Mouse (Mus musculus): ENCODE results near the gene Sgk2. TPM values are rescaled to one million over a fixed set of nuclear protein-coding genes. Genes with fewer than 3 reads are reported as not detected.
A peak's percentile ranks its signal among the peaks of the same experiment; 100 is the strongest.

Sgk2 gene
- polyA plus RNA-seq (2016; fragmentation: Nextera tagmentation; extraction: Ambion mirVana) = not detected in 2 replicates

DNA sequence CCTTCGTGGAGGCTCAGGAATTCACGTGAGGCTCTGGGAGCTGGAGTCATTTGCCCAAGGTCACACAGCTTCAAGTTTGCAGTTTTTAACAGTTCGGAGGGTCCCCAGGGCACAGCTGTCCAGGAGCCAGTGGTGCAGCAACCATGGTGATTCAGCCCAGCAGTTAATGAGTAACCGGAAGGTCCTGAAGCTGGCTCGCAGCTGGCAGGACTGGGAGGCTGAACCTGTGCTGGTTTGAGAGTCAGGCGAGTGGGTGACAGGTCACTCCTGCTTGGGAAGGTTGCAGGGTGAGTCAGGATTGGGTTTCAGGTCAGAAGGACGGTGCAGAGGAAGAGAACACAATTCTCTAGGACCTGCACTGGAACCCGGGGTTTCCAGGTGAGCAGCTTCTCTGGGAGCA, at the start of gene Sgk2:
TSS of gene Sgk2 (plus strand) at position 113 of the 400 bp plus-strand sequence.
- Histone ChIP-seq H3K9me3 (no peaks in the 10 kb centered on the region), H3K27me3 (replicated peaks; ENCODE audit: low read depth, poor library complexity, severe bottlenecking) (no peaks in the 10 kb centered on the region), H3K36me3 (replicated peaks) (no peaks in the 10 kb centered on the region), H3K27ac (replicated peaks) (no peak within 1 kb of the TSS), H3K4me1 (0 out of 2 replicates have a peak, but pooled peaks cover 5% of the 10 kb centered on the region), H3K4me3 (no peak within 1 kb of the TSS)
- no peak for DNase-seq (ENCODE audit: low spot score)
- WGBS = 65% methylated on average over 8 of the region's 8 CpGs

DNA sequence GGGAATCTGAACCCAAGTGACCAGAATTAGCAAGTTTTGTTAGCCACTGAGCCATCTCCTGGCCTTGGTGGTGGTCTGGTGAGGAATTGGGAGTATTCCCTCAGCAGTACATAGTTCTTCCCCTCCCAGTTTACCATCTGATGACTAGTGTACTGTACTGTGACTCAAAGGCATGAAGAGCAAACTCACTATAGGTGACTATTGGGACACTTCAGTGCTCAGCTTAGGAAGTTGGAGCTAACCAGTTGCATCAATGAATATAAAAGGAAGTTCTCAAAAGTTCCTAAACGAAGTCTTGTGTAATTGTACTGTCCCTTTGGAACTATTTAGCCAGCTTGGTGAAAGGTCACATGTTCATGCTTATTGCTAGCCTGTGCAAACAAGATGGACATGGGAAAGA, 47.6 kb upstream of the Sgk2 start:
- peaks cover 15% of the 10 kb centered on the region for H3K4me1 ChIP-seq
- H3K36me3 ChIP-seq (replicated peaks) = peaks cover 64% of the 10 kb centered on the region
- H3K27ac ChIP-seq (replicated peaks) = no peak overlapping the region
- no peak for DNase-seq (ENCODE audit: low spot score)
- WGBS = 90% methylated on average over 1 of the region's 1 CpGs
- no peaks in the 10 kb centered on the region for H3K9me3 ChIP-seq
- peaks cover 45% of the 10 kb centered on the region for H3K27me3 ChIP-seq (replicated peaks; ENCODE audit: low read depth, poor library complexity, severe bottlenecking)
- no peak overlapping the region for H3K4me3 ChIP-seq

DNA sequence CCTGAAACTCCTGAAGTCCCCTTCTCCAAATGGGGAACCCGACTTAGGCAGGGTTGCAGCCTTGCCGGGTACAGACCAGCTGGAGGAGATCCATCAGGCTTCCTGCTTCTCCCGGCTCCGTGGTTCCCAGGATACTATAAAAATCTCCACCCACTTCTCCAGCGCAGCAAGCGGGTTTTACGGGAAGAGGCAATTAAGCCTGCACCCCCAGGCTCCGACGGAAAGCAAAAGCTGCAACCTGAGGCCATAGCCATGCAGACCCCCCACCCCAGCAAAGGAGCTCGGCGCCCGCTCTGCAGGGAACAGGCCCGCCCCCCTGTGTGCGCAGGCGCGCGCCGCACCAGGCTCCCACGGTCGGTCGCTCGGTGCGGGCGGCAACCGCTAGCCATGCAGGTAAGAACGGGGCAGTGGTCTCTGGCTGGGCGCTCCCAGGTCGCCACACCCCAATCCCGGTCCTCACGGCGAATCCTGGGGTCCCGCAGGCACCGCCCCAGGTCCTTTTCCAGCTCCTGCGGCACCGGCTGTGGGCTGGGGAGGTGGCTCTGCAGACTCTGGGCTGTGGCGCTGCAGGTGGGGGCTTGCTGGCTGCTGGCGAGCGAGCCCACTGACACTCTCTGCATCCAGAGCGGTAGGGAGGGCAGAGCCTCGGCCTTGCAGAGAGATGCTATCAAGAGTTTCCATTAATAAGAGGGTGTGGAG, 43.8 kb upstream of the Sgk2 start, which contains the start of gene L3mbtl1:
TSS of gene L3mbtl1 (plus strand) at position 325 of the 699 bp plus-strand sequence.
- H3K27ac ChIP-seq (replicated peaks) = no peak within 1 kb of the TSS; the same call in 1 of the 2 replicates
- peak within 1 kb of the TSS; percentile 68 for H3K4me3 ChIP-seq
- peaks cover 23% of the 10 kb centered on the region for H3K4me1 ChIP-seq
- peaks cover 51% of the 10 kb centered on the region for H3K27me3 ChIP-seq (replicated peaks; ENCODE audit: low read depth, poor library complexity, severe bottlenecking)
- WGBS = under 1% methylated on average over 40 of the region's 40 CpGs
- peak; percentile 65 for DNase-seq (ENCODE audit: low spot score)
- H3K36me3 ChIP-seq (replicated peaks) = peaks cover 28% of the 10 kb centered on the region
- no peaks in the 10 kb centered on the region for H3K9me3 ChIP-seq

DNA sequence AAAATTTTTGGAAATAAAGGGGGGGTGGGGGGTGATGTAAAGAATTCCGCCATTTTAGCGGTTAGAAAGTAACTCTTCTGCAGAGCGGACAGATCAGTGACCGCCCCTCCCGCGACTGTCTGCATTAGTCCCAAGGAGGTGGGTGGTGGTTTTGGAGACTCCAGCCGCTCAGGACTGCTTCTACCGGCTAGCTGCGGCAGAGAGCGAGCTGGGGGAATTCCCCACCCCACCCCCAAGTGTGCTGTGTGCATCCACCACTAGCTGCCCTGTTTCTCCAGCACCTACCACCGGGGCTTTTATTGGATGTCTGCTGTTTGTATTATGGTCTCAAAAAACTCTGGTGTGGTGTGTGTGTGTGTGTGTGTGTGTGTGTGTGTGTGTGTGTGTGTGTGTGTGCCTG, 43.2 kb upstream of the Sgk2 start:
- H3K9me3 ChIP-seq = no peaks in the 10 kb centered on the region
- H3K36me3 ChIP-seq (replicated peaks) = peaks cover 22% of the 10 kb centered on the region
- peaks cover 52% of the 10 kb centered on the region for H3K27me3 ChIP-seq (replicated peaks; ENCODE audit: low read depth, poor library complexity, severe bottlenecking)
- peak overlapping the region; percentile 68 for H3K4me3 ChIP-seq
- WGBS = 7% methylated on average over 11 of the region's 11 CpGs
- H3K27ac ChIP-seq (replicated peaks) = no peak overlapping the region
- no peak for DNase-seq (ENCODE audit: low spot score)
- H3K4me1 ChIP-seq = peaks cover 24% of the 10 kb centered on the region

DNA sequence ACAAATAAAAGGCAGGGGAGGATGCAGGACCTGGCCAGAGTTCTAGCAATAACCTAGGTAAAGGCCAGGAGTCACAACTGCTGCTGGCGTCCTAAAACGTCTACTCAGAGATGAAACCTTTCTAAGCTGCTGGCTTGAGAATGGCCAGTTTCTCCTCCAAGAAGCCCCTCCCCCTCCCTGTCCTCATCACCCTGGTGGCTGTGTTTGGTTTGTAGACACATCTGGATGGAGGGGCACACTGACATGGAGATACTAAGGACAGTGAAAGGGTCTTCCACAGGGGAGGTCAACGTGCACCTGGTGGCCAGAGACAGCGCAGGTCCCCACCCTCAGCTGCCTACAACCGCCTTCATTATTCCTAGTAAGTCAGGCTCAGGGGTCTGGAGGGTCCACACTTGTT, 40.2 kb upstream of the Sgk2 start:
- H3K27ac ChIP-seq (replicated peaks) = no peak overlapping the region
- peaks cover 33% of the 10 kb centered on the region for H3K27me3 ChIP-seq (replicated peaks; ENCODE audit: low read depth, poor library complexity, severe bottlenecking)
- DNase-seq (ENCODE audit: low spot score) = no peak
- H3K4me3 ChIP-seq = no peak overlapping the region
- WGBS = 83% methylated on average over 5 of the region's 5 CpGs
- no peaks in the 10 kb centered on the region for H3K36me3 ChIP-seq (replicated peaks)
- H3K9me3 ChIP-seq = no peaks in the 10 kb centered on the region
- peaks cover 24% of the 10 kb centered on the region for H3K4me1 ChIP-seq

DNA sequence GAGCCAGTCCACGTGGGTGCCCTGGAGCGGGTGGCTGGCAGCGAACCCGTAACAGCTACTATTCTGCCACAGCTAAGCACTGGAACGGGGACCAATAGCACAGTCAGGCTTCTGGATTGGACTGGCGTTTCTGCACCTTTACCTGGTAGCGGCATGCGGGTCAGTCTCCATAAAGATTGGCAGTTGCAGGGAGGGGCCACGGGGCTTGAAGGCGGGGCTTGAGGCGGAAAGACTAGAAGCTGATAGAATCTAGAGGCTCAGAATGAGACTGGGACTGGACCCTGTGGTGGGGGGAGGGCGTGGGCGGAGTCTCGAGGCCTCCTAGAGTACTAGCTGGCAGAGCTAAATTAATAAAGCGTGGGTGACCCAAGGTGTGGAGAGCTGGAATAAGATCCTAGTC, 39.4 kb upstream of the Sgk2 start:
- Histone ChIP-seq H3K4me1 (peaks cover 23% of the 10 kb centered on the region), H3K27ac (replicated peaks) (no peak overlapping the region), H3K4me3 (peak overlapping the region; percentile 45), H3K36me3 (replicated peaks) (no peaks in the 10 kb centered on the region), H3K27me3 (replicated peaks; ENCODE audit: low read depth, poor library complexity, severe bottlenecking) (peaks cover 25% of the 10 kb centered on the region), H3K9me3 (no peaks in the 10 kb centered on the region)
- peak; percentile 45 for DNase-seq (ENCODE audit: low spot score)
- WGBS = 35% methylated on average over 15 of the region's 15 CpGs

DNA sequence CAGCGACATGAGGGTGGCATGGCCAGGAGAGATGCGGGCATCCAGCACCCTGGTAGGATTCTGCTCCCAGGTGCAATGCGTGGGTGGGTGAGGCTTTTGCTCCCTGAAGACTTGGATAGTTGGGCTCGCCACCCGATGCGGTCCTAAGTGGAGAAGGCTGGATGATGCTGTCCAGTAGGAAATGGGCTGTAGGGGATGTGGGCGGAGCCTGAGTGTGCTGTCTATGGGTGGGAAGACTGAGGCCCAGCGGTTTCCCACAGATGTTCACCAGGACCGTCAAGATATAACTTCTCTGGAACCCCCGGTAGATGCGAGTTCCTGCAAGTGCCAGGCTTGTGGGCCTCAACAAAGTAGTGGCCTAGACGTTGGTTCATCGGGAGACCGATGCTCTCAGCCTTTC, 38.9 kb upstream of the Sgk2 start:
- WGBS = 59% methylated on average over 14 of the region's 14 CpGs
- H3K4me1 ChIP-seq = peaks cover 18% of the 10 kb centered on the region
- peaks cover 20% of the 10 kb centered on the region for H3K27me3 ChIP-seq (replicated peaks; ENCODE audit: low read depth, poor library complexity, severe bottlenecking)
- peak overlapping the region; percentile 45 for H3K4me3 ChIP-seq
- no peaks in the 10 kb centered on the region for H3K9me3 ChIP-seq
- H3K27ac ChIP-seq (replicated peaks) = no peak overlapping the region
- H3K36me3 ChIP-seq (replicated peaks) = no peaks in the 10 kb centered on the region
- DNase-seq (ENCODE audit: low spot score) = no peak

DNA sequence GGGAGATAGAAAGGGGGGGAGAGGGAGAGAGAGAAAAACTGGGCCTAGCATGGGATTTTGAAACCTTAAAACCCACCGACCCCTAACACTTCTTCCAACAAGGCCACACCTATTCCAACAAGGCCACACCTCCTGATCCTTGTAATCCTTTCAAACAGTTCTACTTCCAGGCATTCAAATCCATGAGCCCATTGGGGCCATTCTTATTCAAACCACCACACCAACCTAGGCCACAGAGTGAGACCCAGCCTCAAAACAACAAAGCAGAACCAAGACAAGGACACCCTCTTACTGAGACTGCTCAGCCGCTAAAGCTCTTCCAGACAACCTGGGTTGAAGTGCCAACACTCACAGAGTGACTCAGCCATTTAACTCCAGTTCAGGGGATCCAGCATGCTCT, 36.4 kb upstream of the Sgk2 start:
- Histone ChIP-seq H3K36me3 (replicated peaks) (no peaks in the 10 kb centered on the region), H3K9me3 (no peaks in the 10 kb centered on the region), H3K27ac (replicated peaks) (no peak overlapping the region), H3K27me3 (replicated peaks; ENCODE audit: low read depth, poor library complexity, severe bottlenecking) (0 out of 2 replicates have a peak, but pooled peaks cover 4% of the 10 kb centered on the region), H3K4me1 (peaks cover 9% of the 10 kb centered on the region), H3K4me3 (no peak overlapping the region)
- DNase-seq (ENCODE audit: low spot score) = no peak
- WGBS = 93% methylated on average over 2 of the region's 2 CpGs

DNA sequence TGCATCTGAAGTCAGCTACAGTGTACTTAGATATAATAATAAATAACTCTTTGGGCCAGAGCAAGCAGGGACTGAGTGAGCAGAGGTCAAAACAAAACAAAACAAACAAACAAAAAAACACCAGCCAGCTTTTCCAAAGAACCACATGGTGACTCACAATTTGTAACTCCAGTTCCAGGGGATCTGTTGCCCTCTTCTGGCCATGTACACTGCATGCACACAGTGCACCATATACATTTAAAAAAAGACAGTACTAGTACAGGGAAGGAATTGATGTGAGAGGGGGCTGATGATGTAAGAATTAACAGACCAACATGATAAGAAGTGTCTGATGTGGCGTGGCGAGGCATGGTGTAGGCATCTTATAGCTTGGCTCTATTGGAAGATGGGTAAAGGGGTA, 30.3 kb upstream of the Sgk2 start:
- no peaks in the 10 kb centered on the region for H3K9me3 ChIP-seq
- H3K4me1 ChIP-seq = no peaks in the 10 kb centered on the region
- WGBS = 95% methylated on average over 2 of the region's 2 CpGs
- no peaks in the 10 kb centered on the region for H3K27me3 ChIP-seq (replicated peaks; ENCODE audit: low read depth, poor library complexity, severe bottlenecking)
- no peaks in the 10 kb centered on the region for H3K36me3 ChIP-seq (replicated peaks)
- no peak for DNase-seq (ENCODE audit: low spot score)
- no peak overlapping the region for H3K27ac ChIP-seq (replicated peaks)
- no peak overlapping the region for H3K4me3 ChIP-seq

DNA sequence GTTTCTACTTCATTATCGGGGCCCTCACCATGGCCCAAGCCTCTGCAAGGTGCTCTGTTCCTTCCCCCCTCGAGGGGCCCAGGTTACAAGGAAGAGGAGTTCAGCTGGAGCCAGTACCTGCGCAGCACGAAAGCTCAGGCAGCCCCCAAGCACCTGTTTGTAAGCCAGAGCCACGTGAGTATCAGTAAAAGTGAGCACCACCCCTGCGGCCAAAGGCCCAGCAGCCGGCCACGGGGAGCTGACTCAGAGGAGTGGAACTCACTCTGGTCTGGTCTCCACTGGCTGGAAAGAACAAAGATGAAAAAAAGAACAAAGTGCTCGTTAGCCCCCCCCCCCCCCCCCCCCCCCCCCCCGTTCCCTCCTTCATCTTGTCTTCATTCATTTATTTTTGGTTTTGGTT, 25.8 kb upstream of the Sgk2 start:
- Histone ChIP-seq H3K9me3 (no peaks in the 10 kb centered on the region), H3K27ac (replicated peaks) (no peak overlapping the region), H3K4me1 (no peaks in the 10 kb centered on the region), H3K4me3 (no peak overlapping the region), H3K27me3 (replicated peaks; ENCODE audit: low read depth, poor library complexity, severe bottlenecking) (no peaks in the 10 kb centered on the region), H3K36me3 (replicated peaks) (no peaks in the 10 kb centered on the region)
- no peak for DNase-seq (ENCODE audit: low spot score)
- 68% methylated on average over 8 of the region's 10 CpGs for WGBS

DNA sequence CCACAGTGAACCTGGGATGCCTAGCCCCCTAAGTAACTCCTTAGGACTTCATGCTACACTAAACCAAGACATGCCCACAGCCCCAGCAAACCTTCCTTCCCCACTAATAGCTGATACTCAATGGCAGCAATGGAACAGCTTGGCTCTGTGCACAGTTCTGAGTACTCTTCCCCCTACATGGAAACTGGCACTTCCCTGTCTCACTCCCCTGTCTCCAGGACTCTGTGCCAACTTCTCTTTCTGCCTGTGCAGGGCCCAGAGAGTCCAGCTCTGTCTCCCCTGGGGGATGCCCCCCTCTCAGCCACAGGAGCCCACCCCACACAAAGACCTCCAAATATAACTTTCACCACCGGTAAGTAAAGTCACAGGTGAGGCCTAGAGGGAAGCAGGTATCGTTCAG, 20.4 kb upstream of the Sgk2 start:
- H3K36me3 ChIP-seq (replicated peaks) = no peaks in the 10 kb centered on the region
- no peak for DNase-seq (ENCODE audit: low spot score)
- no peak overlapping the region for H3K27ac ChIP-seq (replicated peaks)
- no peaks in the 10 kb centered on the region for H3K27me3 ChIP-seq (replicated peaks; ENCODE audit: low read depth, poor library complexity, severe bottlenecking)
- no peaks in the 10 kb centered on the region; the same call in 1 of the 2 replicates for H3K4me1 ChIP-seq
- no peaks in the 10 kb centered on the region for H3K9me3 ChIP-seq
- H3K4me3 ChIP-seq = no peak overlapping the region
- 90% methylated on average over 2 of the region's 2 CpGs for WGBS

DNA sequence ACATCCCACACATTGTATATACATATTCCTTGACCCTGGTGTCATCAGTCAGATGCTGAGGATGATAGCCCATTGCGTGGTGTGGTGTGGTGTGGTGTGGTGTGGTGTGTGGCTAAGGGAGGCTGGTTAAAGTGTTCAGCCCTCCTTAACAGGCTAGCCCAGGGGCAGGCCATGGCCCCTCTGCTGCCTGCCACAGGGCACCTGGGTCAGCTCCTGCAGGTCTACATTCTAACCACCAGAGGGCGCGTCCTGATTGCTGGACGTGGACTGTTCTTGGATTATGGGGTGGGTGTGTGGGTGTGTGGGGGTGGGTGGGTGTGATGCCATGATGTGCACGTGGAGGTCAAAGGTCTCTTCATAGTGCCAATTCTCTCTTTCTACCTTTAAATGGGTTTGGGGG, 18.8 kb upstream of the Sgk2 start:
- Histone ChIP-seq H3K4me1 (peaks cover 9% of the 10 kb centered on the region), H3K9me3 (no peaks in the 10 kb centered on the region), H3K27ac (replicated peaks) (no peak overlapping the region), H3K4me3 (no peak overlapping the region), H3K27me3 (replicated peaks; ENCODE audit: low read depth, poor library complexity, severe bottlenecking) (no peaks in the 10 kb centered on the region), H3K36me3 (replicated peaks) (no peaks in the 10 kb centered on the region)
- WGBS = 8% methylated on average over 5 of the region's 5 CpGs
- DNase-seq (ENCODE audit: low spot score) = peak; percentile 67

DNA sequence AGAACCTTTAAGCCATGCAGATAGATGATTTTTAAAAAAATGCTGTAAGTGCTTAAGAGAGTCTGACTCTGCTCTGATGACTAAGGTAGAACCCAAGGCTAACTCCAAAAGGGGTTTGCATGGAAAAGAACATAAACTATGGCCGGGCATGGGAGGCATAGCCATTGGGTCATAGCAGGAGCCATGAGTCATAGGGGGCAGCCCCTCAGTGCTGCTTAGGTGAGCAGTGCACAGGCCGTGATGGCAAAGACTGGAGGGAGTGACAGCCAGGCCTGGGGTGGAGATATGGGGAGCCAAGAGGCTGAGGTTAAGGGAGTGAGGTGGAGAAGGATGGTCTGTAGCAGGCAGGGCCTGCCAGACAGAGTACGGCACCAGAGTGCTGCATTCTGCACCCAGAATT, 18.0 kb upstream of the Sgk2 start:
- Histone ChIP-seq H3K27ac (replicated peaks) (no peak overlapping the region), H3K9me3 (no peaks in the 10 kb centered on the region), H3K4me3 (no peak overlapping the region), H3K4me1 (peaks cover 16% of the 10 kb centered on the region), H3K27me3 (replicated peaks; ENCODE audit: low read depth, poor library complexity, severe bottlenecking) (no peaks in the 10 kb centered on the region), H3K36me3 (replicated peaks) (no peaks in the 10 kb centered on the region)
- 85% methylated on average over 3 of the region's 3 CpGs for WGBS
- no peak for DNase-seq (ENCODE audit: low spot score)
